Mouse (Mus musculus): ENCODE results near the gene Mmrn1. TPM values are rescaled to one million over a fixed set of nuclear protein-coding genes. Genes with fewer than 3 reads are reported as not detected.

Mmrn1 gene
- 1 to 10 TPM; 1.1 TPM for total RNA-seq (2023)

DNA sequence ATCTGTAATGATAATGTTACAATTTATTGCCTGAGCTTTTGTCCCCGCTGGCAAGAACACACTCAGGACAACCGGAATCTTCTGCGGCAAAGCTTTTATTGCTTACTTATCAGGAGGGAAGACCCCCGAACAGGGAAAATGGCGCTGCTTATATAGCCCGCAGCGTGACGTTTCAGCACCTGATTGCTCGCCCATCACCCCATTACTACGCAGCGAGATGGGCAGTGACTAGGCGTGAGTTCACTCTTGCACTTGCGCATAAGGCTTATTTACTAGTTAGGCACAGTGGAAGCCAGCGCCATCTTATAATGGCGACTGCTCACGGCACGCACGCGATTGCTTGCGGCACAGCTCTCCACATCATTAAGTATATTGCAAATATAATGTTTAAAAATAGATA, at the start of gene Mmrn1:
Mmrn1 (plus strand) TSS at position 301 of the 400 bp plus-strand sequence.

Other genes starting within 250 kb of the Mmrn1 start
- 1 to 10 TPM; 3.9 to 6.0 TPM for gene Snca, start 95.1 kb upstream of the Mmrn1 start, total RNA-seq (2023)

Data from neutrophil, adult 59 days (primary cell).